Mouse (Mus musculus): Measurements from ENCODE around the gene Sv2b.

DNA sequence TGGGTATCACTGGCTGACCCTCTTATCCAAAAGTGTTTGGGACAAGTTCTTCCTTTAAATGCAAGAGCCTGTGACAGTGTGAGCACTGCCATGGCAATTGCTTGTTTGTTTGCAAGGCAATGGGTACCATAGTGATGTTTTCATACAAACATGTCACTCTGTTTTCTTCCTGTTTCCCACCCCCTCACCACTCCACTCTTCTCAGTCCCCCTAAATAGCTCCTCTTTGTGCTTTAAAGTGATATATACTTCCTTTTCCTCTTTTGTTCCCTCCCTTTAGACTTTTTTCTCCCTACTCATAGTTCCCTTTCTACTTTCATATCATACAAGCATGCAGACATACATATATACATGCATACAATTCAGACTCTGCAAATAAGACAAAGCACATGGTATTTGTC is 10.9 kb upstream of the Sv2b start:
- TF ChIP-seq CTCF (IDR thresholded peaks at IDR 0.05; ENCODE audit: borderline replicate concordance, insufficient read depth, low read length) (no peak), POLR2A (IDR thresholded peaks at IDR 0.05; ENCODE audit: low read depth, low read length) (no peak)

Measured in embryonic fibroblast, embryonic 13.5 days (primary cell).